Mouse (Mus musculus) MEL (cell line): ENCODE data around the gene B230219D22Rik. TPM values are rescaled to one million over a fixed set of nuclear protein-coding genes. Genes with fewer than 3 reads are reported as not detected.

Source experiments
- DNase-seq: peaks from one replicate; pipeline ENCODE4 v3.0.0; 2011; ENCODE audit warnings: low read depth, low spot score
- H3K27ac ChIP-seq: 2 replicates; pipeline ENCODE4 v1.5.1; 2012; ENCODE audit warnings: low read depth, mild to moderate bottlenecking, control low read depth, low read length, moderate library complexity; ENCODE audit not compliant: control insufficient read depth
- H3K27me3 ChIP-seq, 2 experiments: fragments of 150-350 bp in 1 of 2; sonication (generic) in 1 of 2; 2 replicates each; pipeline ENCODE4 v1.6.1; 2012; ENCODE audit warnings: low read length in 2 of 2, mild to moderate bottlenecking in 2 of 2, improper control_type of control experiment in 1 of 2, moderate library complexity in 1 of 2; ENCODE audit not compliant: insufficient read depth in 2 of 2, control insufficient read depth in 1 of 2
- H3K36me3 ChIP-seq, 2 experiments: 2 replicates each; pipeline ENCODE4 v1.6.1; 2012 to 2014; ENCODE audit warnings: low read length in 2 of 2, improper control_type of control experiment in 1 of 2, inconsistent platforms in 1 of 2, mild to moderate bottlenecking in 1 of 2; ENCODE audit not compliant: insufficient read depth in 2 of 2, control insufficient read depth in 1 of 2
- H3K4me1 ChIP-seq, 2 experiments: fragments of 150-350 bp in 1 of 2; sonication (generic) in 1 of 2; 2 replicates each; pipeline ENCODE4 v1.6.1; 2012; ENCODE audit warnings: low read length in 2 of 2, improper control_type of control experiment in 1 of 2, mild to moderate bottlenecking in 1 of 2; ENCODE audit not compliant: insufficient read depth in 2 of 2, control insufficient read depth in 1 of 2
- H3K4me3 ChIP-seq, 2 experiments: fragments of 150-350 bp in 1 of 2; sonication (generic) in 1 of 2; 2 replicates each; pipeline ENCODE4 v1.5.1; 2012; ENCODE audit warnings: low read depth in 2 of 2, low read length in 2 of 2, mild to moderate bottlenecking in 2 of 2, moderate library complexity in 2 of 2, control low read depth in 1 of 2, improper control_type of control experiment in 1 of 2; ENCODE audit not compliant: control insufficient read depth in 1 of 2, insufficient read depth in 1 of 2
- H3K79me2 ChIP-seq: 2 replicates; pipeline ENCODE4 v1.6.1; 2012; ENCODE audit warnings: mild to moderate bottlenecking, low read length, moderate library complexity; ENCODE audit not compliant: control insufficient read depth, poor library complexity, insufficient read depth
- H3K9ac ChIP-seq: 2 replicates; pipeline ENCODE4 v1.6.1; 2012; ENCODE audit warnings: low read depth, mild to moderate bottlenecking, control low read depth, low read length, moderate library complexity; ENCODE audit not compliant: control insufficient read depth, poor library complexity, severe bottlenecking
- H3K9me3 ChIP-seq: fragments of 150-350 bp; sonication (generic); replicated peaks from 2 replicates; pipeline ENCODE4 v1.6.1; 2012; ENCODE audit warnings: mild to moderate bottlenecking, low read length, improper control_type of control experiment, moderate library complexity; ENCODE audit not compliant: insufficient read depth
- CHD1 ChIP-seq: IDR thresholded peaks from 2 replicates; pipeline ENCODE4 v1.6.1; 2012; ENCODE audit warnings: low read depth, mild to moderate bottlenecking, inconsistent platforms, low read length, improper control_type of control experiment
- CHD2 ChIP-seq: IDR thresholded peaks from 2 replicates; pipeline ENCODE4 v1.6.1; 2011; ENCODE audit warnings: low read length, improper control_type of control experiment
- E2F4 ChIP-seq: IDR thresholded peaks from 2 replicates; pipeline ENCODE4 v1.6.1; 2011; ENCODE audit warnings: low read depth, low read length, improper control_type of control experiment, borderline replicate concordance
- GABPA ChIP-seq: IDR thresholded peaks from 2 replicates; pipeline ENCODE4 v1.6.1; 2012; ENCODE audit warnings: low read depth, mild to moderate bottlenecking, inconsistent platforms, low read length, improper control_type of control experiment, moderate library complexity
- GATA1 ChIP-seq: IDR thresholded peaks from 2 replicates; pipeline ENCODE4 v1.6.1; 2011; ENCODE audit warnings: low read depth, low read length, improper control_type of control experiment
- HCFC1 ChIP-seq: IDR thresholded peaks from 2 replicates; pipeline ENCODE4 v1.6.1; 2012; ENCODE audit warnings: low read depth, mild to moderate bottlenecking, inconsistent platforms, low read length, improper control_type of control experiment, moderate library complexity
- JUND ChIP-seq: IDR thresholded peaks from 2 replicates; pipeline ENCODE4 v1.6.1; 2011; ENCODE audit warnings: low read depth, mild to moderate bottlenecking, improper control_type of control experiment, low read length
- KAT2A ChIP-seq: conservative IDR thresholded peaks from 2 replicates; pipeline ENCODE4 v1.6.1; 2012; ENCODE audit warnings: low read depth, low read length, improper control_type of control experiment, inconsistent platforms
- MAFK ChIP-seq: IDR thresholded peaks from 2 replicates; pipeline ENCODE4 v1.6.1; 2011; ENCODE audit warnings: low read depth, mild to moderate bottlenecking, low read length, improper control_type of control experiment, borderline replicate concordance
- MAZ ChIP-seq: IDR thresholded peaks from 2 replicates; pipeline ENCODE4 v1.6.1; 2012; ENCODE audit warnings: low read depth, mild to moderate bottlenecking, inconsistent platforms, low read length, improper control_type of control experiment
- MYB ChIP-seq: IDR thresholded peaks from 2 replicates; pipeline ENCODE4 v1.6.1; 2011; ENCODE audit warnings: mild to moderate bottlenecking, low read depth, low read length, improper control_type of control experiment
- MYC ChIP-seq: IDR thresholded peaks from 2 replicates; pipeline ENCODE4 v1.6.1; 2011; ENCODE audit warnings: low read depth, mild to moderate bottlenecking, low read length, improper control_type of control experiment, moderate library complexity
- NRF1 ChIP-seq: IDR thresholded peaks from 2 replicates; pipeline ENCODE4 v1.6.1; 2014; ENCODE audit warnings: low read depth, mild to moderate bottlenecking, inconsistent platforms, low read length, improper control_type of control experiment, moderate library complexity; ENCODE audit not compliant: poor library complexity, insufficient read depth, severe bottlenecking
- POLR2A ChIP-seq, 2 experiments: IDR thresholded peaks; 2 replicates each; pipeline ENCODE4 v1.6.1; 2011 to 2012; ENCODE audit warnings: low read length in 2 of 2, mild to moderate bottlenecking in 2 of 2, control low read depth in 1 of 2, improper control_type of control experiment in 1 of 2, low read depth in 1 of 2, moderate library complexity in 1 of 2; ENCODE audit not compliant: control insufficient read depth in 1 of 2, insufficient read depth in 1 of 2, poor library complexity in 1 of 2
- SIN3A ChIP-seq: IDR thresholded peaks from 2 replicates; pipeline ENCODE4 v1.6.1; 2012; ENCODE audit warnings: low read length, improper control_type of control experiment, inconsistent platforms
- SMC3 ChIP-seq: IDR thresholded peaks from 2 replicates; pipeline ENCODE4 v1.6.1; 2011; ENCODE audit warnings: low read depth, low read length, improper control_type of control experiment
- TCF12 ChIP-seq: IDR thresholded peaks from 2 replicates; pipeline ENCODE4 v1.6.1; 2014; ENCODE audit warnings: low read depth, mild to moderate bottlenecking, inconsistent platforms, low read length, improper control_type of control experiment, moderate library complexity
- USF1 ChIP-seq: IDR thresholded peaks from 2 replicates; pipeline ENCODE4 v1.6.1; 2014; ENCODE audit warnings: low read depth, mild to moderate bottlenecking, inconsistent platforms, low read length, improper control_type of control experiment, moderate library complexity
- ZMIZ1 ChIP-seq: IDR thresholded peaks from 2 replicates; pipeline ENCODE4 v1.6.1; 2012; ENCODE audit warnings: low read depth, mild to moderate bottlenecking, inconsistent platforms, low read length, improper control_type of control experiment, moderate library complexity
- ZNF384 ChIP-seq: IDR thresholded peaks from 2 replicates; pipeline ENCODE4 v1.6.1; 2012; ENCODE audit warnings: low read depth, mild to moderate bottlenecking, inconsistent platforms, low read length, improper control_type of control experiment
- polyA plus RNA-seq, 2 experiments: library from polyadenylated mRNA; stranded (reverse) in 1 of 2; unstranded in 1 of 2; fragments of >175 nt in 1 of 2; fragments of >200 nt in 1 of 2; gene quantifications; 2 replicates each; pipeline versions ENCODE4 v1.2.1 to v1.2.4; 2012; ENCODE audit warnings: low replicate concordance in 2 of 2, low read depth in 1 of 2; ENCODE audit not compliant: insufficient read length in 2 of 2, insufficient read depth in 1 of 2, missing spikeins in 1 of 2
- total RNA-seq: library from RNA; depleted of rRNA; stranded (reverse); fragments of 300-350 nt; gene quantifications from 2 replicates; pipeline ENCODE4 v1.2.3, GENCODE M21; 2012

Gene B230219D22Rik
- total and polyA plus RNA-seq, 3 experiments = 20.4 to 145 (median 30.0) TPM

GRCm38 (mm10) chr13:55677364-55677763 is 15.6 kb upstream of the B230219D22Rik start:
- H3K27me3 ChIP-seq = no peaks in the 10 kb centered on the region
- H3K36me3 ChIP-seq = peaks cover 0 to 34% of the 10 kb centered on the region in 2 experiments; a peak in 2 of 4 replicates
- H3K4me3 ChIP-seq = no peak overlapping the region
- H3K79me2 ChIP-seq = no peaks in the 10 kb centered on the region
- H3K9me3 ChIP-seq = no peaks in the 10 kb centered on the region
- no peak overlapping the region for H3K9ac ChIP-seq
- TF ChIP-seq TCF12 (no peak), SMC3 (no peak), GABPA (no peak), ZMIZ1 (no peak), POLR2A (IDR thresholded peaks at IDR 0.05; ENCODE audit: control insufficient read depth in 1 of 2, insufficient read depth in 1 of 2, low read depth in 1 of 2, low read length in 2 of 2, poor library complexity in 1 of 2) (no peak), KAT2A (no peak), MAZ (no peak), HCFC1 (no peak), E2F4 (no peak), SIN3A (no peak), MYB (no peak), JUND (no peak), MAFK (no peak), MYC (no peak), GATA1 (no peak), CHD2 (no peak), USF1 (no peak), NRF1 (no peak), ZNF384 (no peak)
- H3K27ac ChIP-seq = no peak overlapping the region
- DNase-seq = no peak
- H3K4me1 ChIP-seq = no peaks in the 10 kb centered on the region

- Histone ChIP-seq H3K9me3 (no peaks in the 10 kb centered on the region), H3K4me1 (peaks cover 0 to 2% of the 10 kb centered on the region in 2 experiments; a peak in 1 of 4 replicates)
Observed at GRCm38 (mm10) chr13:55682201-55682600, 10.7 kb upstream of the B230219D22Rik start.

More at GRCm38 (mm10) chr13:55682201-55682600, 10.7 kb upstream of the B230219D22Rik start:
- Histone ChIP-seq H3K4me3 (no peak overlapping the region), H3K27me3 (no peaks in the 10 kb centered on the region), H3K79me2 (no peaks in the 10 kb centered on the region), H3K36me3 (peaks cover 0 to 20% of the 10 kb centered on the region in 2 experiments; a peak in 2 of 4 replicates), H3K27ac (no peak overlapping the region), H3K9ac (no peak overlapping the region)
- no peak for DNase-seq
- no peak for TF ChIP-seq CHD1
